Mouse (Mus musculus): ENCODE measurements at regions not wholly inside any gene's neighbourhood (a gene's known extent, or its start where the extent isn't known, plus 50 kb on each side); places are given as distances from the start of the nearest gene placed in this dataset.

- TF ChIP-seq CTCF (IDR thresholded peaks at IDR 0.05; ENCODE audit: low read depth, low read length) (no peak), POLR2A (IDR thresholded peaks at IDR 0.05; ENCODE audit: extremely low read depth, insufficient read depth, low read length) (no peak)
Observed at GRCm38 (mm10) chr1:73500671-73501070, 485.0 kb upstream of the Tnp1 start.

Data from liver, adult 2 months (tissue).